Mouse (Mus musculus): ENCODE measurements around the gene Col6a2. TPM values are rescaled to one million over a fixed set of nuclear protein-coding genes. Genes with fewer than 3 reads are reported as not detected.

The Col6a2 gene
- polyA plus RNA-seq, 3 experiments from 2014 or later = not detected

DNA sequence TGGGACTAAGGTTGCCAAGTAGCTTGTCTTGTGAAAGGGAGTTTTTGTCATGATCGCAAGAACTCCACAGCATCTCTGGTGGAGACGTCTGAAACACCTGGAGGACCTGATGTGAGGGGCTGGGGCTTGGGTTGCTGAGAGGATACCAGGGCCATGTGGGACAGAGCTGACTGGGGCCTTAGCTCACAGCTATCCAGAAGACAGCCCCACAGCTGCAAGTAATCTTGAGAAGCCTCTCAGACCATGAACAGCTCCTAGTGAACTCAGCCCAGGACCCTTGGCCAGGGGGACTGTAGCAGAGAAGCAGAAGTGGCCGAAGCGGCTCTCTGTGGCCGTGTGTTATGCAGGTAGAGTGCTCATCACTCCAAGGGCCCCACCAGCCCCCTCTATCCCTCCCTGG lies 11.2 kb upstream of the Col6a2 start:
- no peak for ATAC-seq

DNA sequence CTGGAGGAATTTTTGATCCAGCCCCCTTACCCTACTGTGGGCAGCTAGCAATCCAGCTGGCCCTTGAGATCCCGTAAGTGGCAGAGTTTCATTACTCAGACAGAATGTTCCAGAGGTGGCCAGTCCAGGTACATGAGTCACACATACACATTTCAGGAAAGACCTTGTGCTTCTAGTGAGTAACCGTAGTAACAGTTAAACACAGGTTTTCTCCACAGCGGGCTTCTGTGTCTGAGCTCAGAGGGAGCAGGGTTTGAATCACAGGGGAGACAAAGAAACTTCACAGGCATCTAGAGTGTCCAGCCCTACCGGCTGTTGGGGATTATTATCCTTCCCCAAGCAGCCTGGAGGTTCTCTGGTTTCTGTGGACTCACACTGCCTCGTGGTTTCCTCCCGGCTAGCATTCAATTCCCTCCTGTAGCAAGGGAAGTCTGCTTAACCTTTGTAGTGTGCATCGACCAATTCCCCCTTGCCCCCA lies 10.7 kb upstream of the Col6a2 start:
- ATAC-seq = no peak

GRCm38 (mm10) chr10:76632630-76633029 lies 9.2 kb upstream of the Col6a2 start:
- no peak for ATAC-seq

DNA sequence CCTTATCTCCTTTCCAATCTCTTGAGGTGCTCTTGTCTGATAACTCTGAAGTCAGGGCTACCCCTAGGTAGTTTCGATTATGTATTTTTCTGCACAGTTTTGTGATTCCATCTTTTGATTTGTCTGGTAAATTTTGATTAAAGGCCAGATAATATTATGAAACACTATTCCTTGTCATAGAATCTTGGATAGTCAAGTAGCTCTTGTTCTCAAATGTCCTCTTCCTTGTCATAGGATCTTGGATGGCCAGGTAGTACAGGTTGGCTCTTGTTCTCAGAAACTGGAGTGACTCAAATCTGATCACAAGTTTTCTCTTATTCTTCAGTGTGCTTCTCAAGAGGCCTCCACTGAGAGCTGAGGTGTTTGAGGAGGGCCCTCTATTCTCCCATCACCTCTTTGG lies 7.2 kb upstream of the Col6a2 start:
- no peak for ATAC-seq

- ATAC-seq = no peak
Measured at GRCm38 (mm10) chr10:76627714-76628113, 4.3 kb upstream of the Col6a2 start.

DNA sequence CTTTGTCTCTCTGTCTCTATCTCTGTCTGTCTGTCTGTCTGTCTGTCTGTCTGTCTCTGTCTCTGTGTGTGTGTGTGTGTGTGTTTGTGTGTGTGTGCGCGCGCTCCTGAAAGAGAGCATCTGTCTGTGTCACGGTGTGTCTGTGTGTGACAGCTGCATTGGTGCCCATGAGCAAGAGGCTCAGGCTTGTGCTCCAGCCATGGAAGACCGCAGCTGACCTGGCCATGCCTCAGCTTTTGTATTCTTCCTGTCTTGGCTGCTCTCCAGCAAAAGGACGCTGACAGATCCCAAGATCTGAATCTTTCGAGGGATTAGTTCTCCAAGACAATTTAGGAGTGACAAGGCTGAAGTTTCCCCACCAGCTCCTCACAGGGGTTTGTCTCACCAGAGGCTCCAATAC lies 1.5 kb upstream of the Col6a2 start:
- no peak for ATAC-seq

- no peak for ATAC-seq
Measured at GRCm38 (mm10) chr10:76623734-76624133, 304 bp upstream of the Col6a2 start.

DNA sequence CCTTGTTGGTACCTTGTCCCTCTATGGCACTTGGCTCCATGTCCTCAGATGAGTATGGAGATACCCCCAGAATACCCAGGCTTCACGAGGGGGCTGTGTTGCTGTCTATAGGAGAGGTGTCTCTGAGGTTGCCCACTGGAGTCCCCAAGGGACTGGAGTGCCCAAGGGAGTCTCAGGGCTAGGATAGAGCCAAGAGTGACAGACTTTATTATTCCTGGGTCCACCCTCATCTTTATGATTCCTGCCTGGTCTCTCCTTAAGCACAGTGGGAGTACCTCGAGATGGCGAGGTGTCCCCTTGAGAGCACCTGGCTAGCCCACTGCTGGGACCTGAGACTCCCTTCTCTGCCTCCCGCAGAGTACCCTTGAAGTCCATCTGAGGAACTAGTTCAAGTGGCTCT lies 1.0 kb downstream of the Col6a2 start:
- ATAC-seq = no peak

DNA sequence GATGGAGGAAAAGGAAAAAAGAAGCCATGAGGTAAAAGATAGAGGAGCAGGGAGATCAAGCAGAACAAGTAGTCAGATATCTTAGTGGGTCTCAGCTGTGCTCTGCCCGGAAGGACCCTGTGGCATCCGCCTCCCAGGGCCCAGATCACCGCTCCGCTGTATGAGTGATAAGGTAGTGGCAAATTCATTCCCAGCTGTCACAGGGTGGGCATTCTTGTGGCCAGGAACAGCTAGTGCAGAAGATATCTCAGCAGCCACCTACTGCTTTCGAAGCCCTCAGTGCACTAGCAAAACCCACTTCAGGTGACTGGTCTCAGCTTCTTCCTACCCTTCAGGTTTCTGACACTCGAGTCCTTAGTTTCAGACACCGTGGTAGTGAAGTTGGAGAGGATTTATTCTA lies 11.0 kb downstream of the Col6a2 start:
- no peak for ATAC-seq

DNA sequence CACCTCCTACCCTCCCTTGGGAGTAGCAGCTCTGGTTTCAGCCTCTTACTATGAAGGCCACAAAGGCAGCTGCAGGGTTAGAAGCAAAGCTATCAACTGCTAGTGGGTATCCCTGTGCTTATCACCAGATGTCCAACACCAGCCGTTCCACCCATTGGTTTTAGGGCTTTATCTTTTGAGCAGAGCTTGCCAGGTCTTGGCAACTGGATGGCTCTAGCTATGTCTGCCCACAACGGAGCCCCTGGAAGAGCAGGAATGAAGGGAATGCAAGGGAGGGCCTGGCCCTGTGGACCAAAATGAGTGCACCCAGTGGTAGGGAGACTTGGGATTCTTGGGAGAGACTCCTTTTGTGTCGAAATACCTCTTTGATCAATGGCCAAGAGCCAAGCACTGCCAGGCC lies 20.7 kb downstream of the Col6a2 start:
- no peak for ATAC-seq

DNA sequence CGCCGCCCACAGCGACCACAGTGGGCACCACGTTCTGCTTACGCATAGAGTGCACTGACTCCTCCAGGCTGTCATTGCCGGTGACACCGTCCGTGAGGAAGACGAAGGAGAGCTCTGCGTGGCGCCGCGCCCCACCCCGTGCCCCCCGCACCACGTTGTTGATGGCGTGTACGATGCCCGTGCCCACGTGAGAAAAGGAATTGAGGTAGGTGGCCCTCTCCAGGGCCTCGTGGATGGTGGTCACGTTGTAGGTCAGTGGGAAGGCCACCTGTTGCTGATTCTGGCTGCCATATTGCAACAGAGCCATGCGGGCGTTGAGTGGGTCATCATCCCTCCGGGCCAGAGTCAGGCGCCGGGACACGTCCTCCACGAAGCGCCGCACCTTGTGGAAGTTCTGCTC lies 27.1 kb downstream of the Col6a2 start:
- no peak for ATAC-seq

DNA sequence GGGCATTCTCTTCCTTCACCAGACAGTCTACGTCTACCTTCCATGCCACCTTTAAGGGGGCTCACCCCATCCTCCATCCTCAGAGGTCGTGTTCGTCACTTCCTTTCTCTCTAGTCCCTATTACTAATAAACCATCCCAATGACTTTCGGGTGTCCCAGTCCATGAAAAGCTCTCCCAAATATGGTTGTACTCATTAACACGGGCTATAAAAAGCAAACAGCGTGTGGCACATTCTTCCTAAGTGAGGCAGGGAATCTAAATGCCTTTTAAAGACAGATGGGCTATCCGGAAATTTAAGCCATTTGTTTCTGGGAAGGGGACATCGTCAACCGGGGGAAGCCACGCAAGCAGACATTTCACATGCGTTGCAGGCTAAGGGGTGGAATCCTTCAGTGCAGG lies 33.2 kb downstream of the Col6a2 start:
- no peak for ATAC-seq

DNA sequence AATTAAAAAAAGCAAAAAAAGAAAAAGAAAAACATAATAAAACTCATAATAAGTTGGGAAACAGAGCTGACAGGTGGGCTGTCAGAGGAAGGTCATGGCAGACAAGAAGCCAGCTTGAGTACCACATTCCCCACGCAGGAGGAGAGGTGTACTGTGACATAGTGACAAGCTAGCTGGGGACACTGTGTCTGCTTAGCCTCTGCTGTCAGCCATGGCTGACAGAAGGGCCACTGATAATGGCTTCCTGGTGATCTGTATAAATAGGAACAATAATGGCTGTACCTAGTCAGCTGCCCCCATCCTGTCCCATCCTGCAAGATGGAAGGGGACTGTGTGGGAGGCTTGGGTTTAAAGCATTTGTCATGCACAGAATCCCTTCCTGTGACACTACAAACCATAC lies 37.2 kb downstream of the Col6a2 start:
- ATAC-seq = no peak

DNA sequence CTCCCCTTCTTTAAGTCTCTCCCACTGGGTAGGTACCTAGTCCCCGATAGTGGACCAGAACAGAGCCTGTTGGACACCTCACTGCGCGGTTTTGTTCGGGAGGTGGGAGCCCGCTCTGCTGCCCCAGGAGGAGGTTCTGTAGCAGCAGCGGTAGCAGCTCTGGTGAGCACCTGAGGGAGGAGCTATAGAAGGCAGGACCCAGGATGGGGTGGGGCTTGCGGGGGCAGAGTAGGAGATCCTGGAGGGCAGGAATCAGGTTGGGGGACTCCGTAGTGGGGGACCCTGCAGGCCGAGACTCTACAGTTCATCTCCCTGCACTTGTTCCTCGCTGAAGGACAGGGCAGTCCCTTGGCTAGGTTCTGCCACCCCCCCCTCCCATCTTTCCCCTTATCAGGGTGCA lies 39.3 kb downstream of the Col6a2 start:
- no peak for ATAC-seq

DNA sequence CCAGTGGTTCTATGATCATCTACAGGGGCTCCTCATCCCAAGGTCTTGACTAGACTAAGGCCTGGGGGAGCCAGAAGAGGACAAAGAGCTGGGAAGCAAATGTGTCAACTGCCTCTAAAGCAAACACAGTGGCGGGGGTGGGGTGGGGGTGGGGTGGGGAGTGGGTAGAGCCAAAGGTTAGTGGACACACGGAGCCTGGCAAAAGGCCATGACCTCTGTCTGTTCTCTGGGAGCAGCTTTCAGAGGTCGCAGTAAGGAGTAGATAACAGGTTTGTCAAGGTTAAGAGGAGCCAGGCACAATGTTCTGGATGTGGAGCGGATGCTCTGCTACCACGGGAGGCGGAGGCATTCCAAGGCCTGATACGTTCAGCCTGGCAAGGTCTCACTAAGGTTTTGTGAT lies 46.5 kb downstream of the Col6a2 start:
- no peak for ATAC-seq

GRCm38 (mm10) chr10:76575374-76575773 lies 48.1 kb downstream of the Col6a2 start, which contains the start of gene Ftcd:
Ftcd (plus strand) TSS chr10:76575648.
- ATAC-seq = no peak

DNA sequence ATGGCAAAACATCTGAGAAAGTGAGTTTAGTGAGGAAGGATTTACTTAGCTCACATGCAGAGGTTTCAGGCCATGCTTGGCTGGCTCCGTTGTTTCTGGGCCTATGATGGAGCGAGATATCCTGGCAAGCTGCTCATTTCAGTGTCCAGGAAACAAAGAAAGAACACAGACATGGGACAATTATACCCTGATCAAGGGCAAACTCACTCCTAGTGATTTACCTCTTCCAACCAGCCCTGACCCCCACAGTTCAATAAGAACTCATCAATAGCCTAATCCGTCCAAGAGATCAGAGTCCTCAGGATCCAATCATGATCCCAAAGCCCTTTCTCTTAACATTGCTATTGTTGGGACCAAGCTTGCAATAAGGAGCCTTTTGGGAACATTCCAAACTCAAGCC lies 51.3 kb downstream of the Col6a2 start:
- no peak for ATAC-seq

DNA sequence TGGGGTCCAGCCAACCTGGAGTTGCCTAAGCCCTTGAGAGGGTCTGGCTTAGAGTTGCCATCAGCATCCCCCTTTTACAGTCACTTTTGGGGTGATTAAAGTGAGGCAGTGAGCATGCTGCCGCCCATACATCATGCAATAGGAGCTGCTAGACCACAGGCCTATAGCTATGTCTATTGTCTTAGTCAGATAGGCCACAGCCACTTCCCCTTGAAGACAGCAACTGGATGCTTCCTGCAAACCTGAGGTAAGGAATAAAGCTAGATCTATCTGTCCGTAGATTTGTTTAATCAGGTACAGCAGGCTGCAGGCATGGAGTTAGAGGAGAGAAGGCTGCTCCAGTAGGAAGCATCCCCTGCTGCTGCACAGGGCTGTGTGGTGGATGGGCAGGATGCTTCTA lies 52.4 kb downstream of the Col6a2 start:
- ATAC-seq = no peak

GRCm38 (mm10) chr10:76569996-76570685 lies 53.3 kb downstream of the Col6a2 start:
- no peak for ATAC-seq

- no peak for ATAC-seq
Measured at GRCm38 (mm10) chr10:76561972-76562371, 61.5 kb downstream of the Col6a2 start, which contains the start of gene Spatc1l. Spatc1l (plus strand) TSS chr10:76562272.

- ATAC-seq = no peak
Measured at GRCm38 (mm10) chr10:76554061-76554460, 69.4 kb downstream of the Col6a2 start.

DNA sequence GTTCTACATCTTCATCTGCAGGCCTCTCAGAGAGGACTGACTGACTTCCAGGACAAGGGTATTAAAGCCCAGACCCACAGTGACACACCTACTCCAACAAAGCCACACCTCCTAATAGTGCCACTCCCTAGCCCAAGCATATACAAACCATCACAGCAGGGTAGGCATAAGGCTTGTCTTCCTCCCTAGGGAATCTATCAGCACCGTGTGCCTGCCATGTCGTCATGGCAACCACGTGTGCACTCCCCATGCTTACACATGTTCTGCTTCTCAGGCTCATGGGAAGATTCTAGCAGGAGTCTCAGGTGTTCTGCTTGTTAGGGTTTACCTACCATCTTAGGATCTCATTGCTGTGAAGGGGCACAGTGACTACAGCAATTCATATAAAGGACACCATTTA lies 71.9 kb downstream of the Col6a2 start:
- no peak for ATAC-seq

DNA sequence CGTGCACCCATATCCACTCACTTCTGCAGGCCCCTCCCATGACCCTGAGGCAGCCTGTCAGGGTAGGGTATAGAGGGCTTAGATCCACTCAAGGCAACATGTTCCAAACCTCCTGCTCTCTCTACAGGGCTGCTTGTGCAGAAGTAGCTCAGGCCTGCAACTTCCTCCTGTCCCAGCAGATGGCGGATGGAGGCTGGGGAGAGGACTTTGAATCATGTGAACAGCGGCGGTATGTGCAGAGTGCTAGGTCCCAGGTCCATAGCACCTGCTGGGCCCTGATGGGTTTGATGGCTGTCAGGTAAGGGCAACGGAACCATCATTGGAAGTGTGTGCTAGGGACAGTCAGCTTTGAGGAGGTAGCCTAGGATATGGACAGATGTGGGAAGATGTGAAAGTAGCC lies 73.0 kb downstream of the Col6a2 start:
- no peak for ATAC-seq

DNA sequence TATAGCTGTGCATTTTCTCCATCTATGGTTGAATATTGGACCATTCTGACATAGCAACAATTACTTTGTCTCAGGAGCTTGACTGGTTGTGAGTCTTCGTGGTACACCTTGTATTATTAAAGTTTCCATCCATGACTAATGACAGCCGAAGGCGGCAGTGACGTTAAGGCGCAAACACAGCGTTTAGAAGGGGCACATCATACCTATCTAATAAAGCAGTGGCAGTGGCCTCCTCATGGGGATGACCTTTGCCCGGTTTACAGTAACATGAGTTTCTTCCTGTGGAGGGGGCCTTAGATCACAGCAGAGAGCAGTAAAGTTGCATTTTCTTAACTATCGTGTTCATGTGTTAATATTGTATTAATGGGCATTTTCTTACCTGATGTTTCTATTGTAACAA lies 75.2 kb downstream of the Col6a2 start:
- no peak for ATAC-seq

- no peak for ATAC-seq
Measured at GRCm38 (mm10) chr10:76546566-76546965, 76.9 kb downstream of the Col6a2 start.
